Mouse (Mus musculus) heart, postnatal 4 days (tissue): ENCODE measurements around the gene Serpinb1b. TPM values are rescaled to one million over a fixed set of nuclear protein-coding genes. Genes with fewer than 3 reads are reported as not detected.

Source experiments
- DNase-seq: peaks from one replicate; pipeline ENCODE4 v3.0.0; 2021
- total RNA-seq, 2 experiments: library from RNA; stranded (reverse); gene quantifications; 2 replicates each; pipeline ENCODE4 v1.2.3; 2021

The Serpinb1b gene
- total RNA-seq, 2 experiments from 2014 or later: not detected

DNA sequence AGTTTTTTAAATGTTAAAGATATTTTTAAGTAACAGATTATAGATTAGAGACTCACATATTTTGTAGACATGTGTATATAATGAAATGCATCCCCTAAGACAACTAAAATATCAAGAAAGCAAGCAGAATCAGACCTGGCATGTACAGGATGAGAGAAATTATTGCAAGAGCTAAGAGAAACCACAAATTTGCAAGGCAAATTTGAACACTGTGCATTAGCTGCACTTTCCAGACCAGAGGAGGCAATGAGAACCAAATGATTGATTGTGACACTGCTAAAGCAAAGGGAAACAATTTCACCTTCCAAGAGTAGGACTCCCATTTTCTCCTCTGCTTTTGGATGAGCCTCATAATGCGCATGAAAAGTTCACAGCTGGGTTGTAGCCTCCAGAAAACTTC, 17.2 kb downstream of the Serpinb1b start:
- no peak for DNase-seq

DNA sequence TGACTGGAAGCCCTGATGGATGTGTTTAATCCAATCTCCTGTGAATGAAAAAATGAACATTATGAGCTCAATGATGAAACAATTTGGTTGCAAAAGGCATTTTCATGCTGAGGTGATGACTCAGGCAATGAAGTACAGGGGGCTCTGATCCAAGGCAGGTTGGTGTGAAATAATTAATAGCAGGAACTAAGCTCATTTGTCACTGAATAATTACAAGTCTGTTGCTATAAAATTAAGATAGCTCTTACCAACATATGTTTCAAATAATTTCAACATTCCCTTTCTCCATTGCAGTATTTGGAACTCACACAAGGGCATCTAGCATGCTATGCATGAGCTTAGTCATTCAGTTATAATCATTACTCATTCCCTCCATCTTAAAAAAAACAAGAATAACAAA, 27.3 kb downstream of the Serpinb1b start:
- no peak for DNase-seq

DNA sequence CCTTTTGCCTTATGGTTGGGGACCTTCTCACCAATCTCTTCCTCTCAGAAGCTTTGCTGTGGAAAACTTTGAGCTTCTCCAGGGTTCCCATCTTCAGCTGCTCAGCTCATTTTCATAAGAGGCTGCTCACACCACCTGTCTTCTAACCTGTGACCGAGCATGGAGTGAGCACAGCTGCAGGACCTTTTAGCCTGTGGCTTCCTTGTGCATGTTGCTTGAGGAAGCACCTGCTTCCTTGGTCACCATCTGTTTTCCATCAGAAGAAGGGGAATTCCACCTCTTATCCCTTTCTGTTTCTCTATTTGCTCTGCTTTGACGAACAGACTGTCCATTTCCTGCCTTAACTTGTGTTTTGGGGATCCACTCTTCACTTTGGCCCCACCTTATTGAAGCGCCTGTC, 34.7 kb downstream of the Serpinb1b start:
- DNase-seq: no peak

DNA sequence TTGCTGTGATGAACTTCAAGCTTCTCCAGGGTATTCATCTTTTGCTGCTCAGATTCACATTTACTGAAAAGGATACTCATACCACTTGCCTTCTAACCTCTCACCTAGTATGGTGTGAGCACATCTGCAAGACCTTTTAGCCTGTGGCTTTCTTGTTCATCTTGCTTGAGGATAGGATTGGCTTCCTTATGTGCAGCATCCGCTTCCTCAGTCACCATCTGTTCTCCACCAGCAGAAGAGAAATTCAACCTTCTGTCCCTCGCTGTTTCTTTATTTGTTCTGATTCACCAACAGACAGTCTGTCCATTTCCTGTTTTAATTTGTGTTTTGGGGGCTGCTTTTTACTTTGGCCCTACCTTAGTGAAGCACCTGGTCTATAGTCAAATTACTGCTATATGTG, 59.3 kb downstream of the Serpinb1b start:
- DNase-seq: no peak

- DNase-seq: no peak
Measured at GRCm38 (mm10) chr13:33141435-33141834, 63.1 kb downstream of the Serpinb1b start.

Other genes starting within 250 kb of the Serpinb1b start
- 10 to 100 TPM; 10.2 to 10.3 TPM for gene Serpinb1a, start 227.4 kb upstream of the Serpinb1b start, total RNA-seq
- 1 to 10 TPM in 1 of 2 experiments, under 1 TPM in 1; 0.86 to 1.2 TPM for gene Serpinb1c, start 180.4 kb upstream of the Serpinb1b start, total RNA-seq
- 10 to 100 TPM; 21.8 to 25.0 TPM for gene Serpinb6b, start 113.4 kb upstream of the Serpinb1b start, total RNA-seq
- 1 to 10 TPM; 6.8 TPM for gene Serpinb9, start 75.3 kb upstream of the Serpinb1b start, total RNA-seq
- under 1 TPM; 0.26 to 0.99 TPM for gene Serpinb9b, start 51.2 kb upstream of the Serpinb1b start, total RNA-seq
- not detected for gene Serpinb9c, start 81.2 kb downstream of the Serpinb1b start, total RNA-seq
- not detected for gene Serpinb9d, start 114.4 kb downstream of the Serpinb1b start, total RNA-seq
- not detected for gene Serpinb9e, start 171.0 kb downstream of the Serpinb1b start, total RNA-seq
- gene Serpinb9f, start 245.5 kb downstream of the Serpinb1b start, total RNA-seq: not detected